In genomic region chr13:31196546-31196945, GRCm38 (mm10) we compare ENCODE assay signal across 23 mouse cellular contexts.
A peak's percentile ranks its signal among the peaks of the same experiment; 100 is the strongest.
DNase-seq lines count a peak whose midpoint lies in the region; ATAC-seq and TF ChIP-seq lines count a peak whose summit lies in the region.
"Had no signal": no experiment of that assay in that cellular context is flagged by ENCODE, and none has a peak within 500 bp of the region (broad histone marks: within the 10 kb centered on the region; RNA-seq: fewer than 3 reads in every experiment).

No protein-coding gene starts in this region.

- H3K9me3 ChIP-seq in liver, postnatal 0 days (ENCODE audit: low read length) = no peaks in the 10 kb centered on the region
- no peaks in the 10 kb centered on the region for H3K9me3 ChIP-seq in liver, embryonic 16.5 days (replicated peaks; ENCODE audit: control insufficient read depth, low read length)
- H3K9me3 ChIP-seq in liver, embryonic 12.5 days (replicated peaks) = no peaks in the 10 kb centered on the region
- H3K9me3 ChIP-seq: G1E had no signal

- 0 out of 2 replicates have a peak, but pooled peaks have one; percentile 17 for ATAC-seq in cerebellum, adult (ENCODE audit: insufficient number of reproducible peaks, low FRiP score, low TSS enrichment)
- ATAC-seq in liver, postnatal 0 days = no peak
- ATAC-seq in liver, embryonic 16.5 days (ENCODE audit: low read depth) = peak; percentile 58; the same call in 1 of the 2 replicates
- ATAC-seq in liver, embryonic 12.5 days = no peak
- ATAC-seq: activated CD4-positive, CD25-positive, alpha-beta regulatory T cell, adult 4 months; CD4-positive, CD25-positive, alpha-beta regulatory T cell, adult 4 months; Patski had no signal

- H3K4me1 ChIP-seq in liver, adult 2 months (ENCODE audit: control insufficient read depth, insufficient read depth, low read length) = no peaks in the 10 kb centered on the region
- H3K4me1 ChIP-seq in liver, postnatal 0 days (ENCODE audit: insufficient read depth) = no peaks in the 10 kb centered on the region
- no peaks in the 10 kb centered on the region for H3K4me1 ChIP-seq in liver, embryonic 16.5 days (ENCODE audit: control insufficient read depth, low read depth, low read length)
- no peaks in the 10 kb centered on the region for H3K4me1 ChIP-seq in liver, embryonic 12.5 days

- no peak overlapping the region for H3K4me3 ChIP-seq in liver, adult 2 months (ENCODE audit: insufficient read depth, low read depth, low read length)
- no peak overlapping the region for H3K4me3 ChIP-seq in liver, postnatal 0 days (ENCODE audit: low read depth, low read length)
- no peak overlapping the region for H3K4me3 ChIP-seq in liver, embryonic 16.5 days (ENCODE audit: low read depth, low read length)
- no peak overlapping the region for H3K4me3 ChIP-seq in liver, embryonic 12.5 days

- H3K27me3 ChIP-seq in liver, adult 2 months (ENCODE audit: control insufficient read depth, insufficient read depth, low read length) = no peaks in the 10 kb centered on the region
- no peaks in the 10 kb centered on the region for H3K27me3 ChIP-seq in liver, postnatal 0 days (ENCODE audit: insufficient read depth, low read length)
- no peaks in the 10 kb centered on the region for H3K27me3 ChIP-seq in liver, embryonic 16.5 days (ENCODE audit: control insufficient read depth, insufficient read depth, low read depth, low read length)
- no peaks in the 10 kb centered on the region for H3K27me3 ChIP-seq in liver, embryonic 12.5 days (replicated peaks)
- H3K27me3 ChIP-seq: CH12.LX, Patski had no signal

- no peak overlapping the region for H3K4me2 ChIP-seq in liver, postnatal 0 days (ENCODE audit: low read depth, low read length)
- no peak overlapping the region for H3K4me2 ChIP-seq in liver, embryonic 16.5 days (ENCODE audit: low read depth, low read length)
- H3K4me2 ChIP-seq in liver, embryonic 12.5 days = no peak overlapping the region

- WGBS in liver, adult 2 months = 41% methylated on average over 2 of the region's 2 CpGs
- WGBS in liver, postnatal 0 days (ENCODE audit: insufficient replicate concordance) = 52% methylated on average over 2 of the region's 2 CpGs
- 34% methylated on average over 2 of the region's 2 CpGs for WGBS in liver, embryonic 16.5 days (ENCODE audit: insufficient replicate concordance)
- 40% methylated on average over 2 of the region's 2 CpGs for WGBS in liver, embryonic 12.5 days (ENCODE audit: insufficient replicate concordance)

- no peak for TF ChIP-seq CTCF in liver, adult 2 months (IDR thresholded peaks at IDR 0.05; ENCODE audit: low read depth, low read length)
- no peak for TF ChIP-seq CTCF in liver, postnatal 0 days (IDR thresholded peaks at IDR 0.05; ENCODE audit: low read depth)

- no peak for TF ChIP-seq POLR2A in liver, adult 2 months (IDR thresholded peaks at IDR 0.05; ENCODE audit: extremely low read depth, insufficient read depth, low read length)

- no peak overlapping the region for H3K27ac ChIP-seq in liver, adult 2 months (replicated peaks; ENCODE audit: insufficient read depth, low read depth, low read length)
- no peak overlapping the region for H3K27ac ChIP-seq in liver, postnatal 0 days (ENCODE audit: low read depth)
- H3K27ac ChIP-seq in liver, embryonic 16.5 days (ENCODE audit: low read length) = no peak overlapping the region
- H3K27ac ChIP-seq in liver, embryonic 12.5 days = no peak overlapping the region

- H3K36me3 ChIP-seq in liver, adult 2 months (ENCODE audit: control insufficient read depth, insufficient read depth, low read length) = no peaks in the 10 kb centered on the region
- H3K36me3 ChIP-seq in liver, postnatal 0 days (replicated peaks; ENCODE audit: insufficient read depth, low read length) = no peaks in the 10 kb centered on the region
- H3K36me3 ChIP-seq in liver, embryonic 16.5 days (ENCODE audit: control insufficient read depth, insufficient read depth) = no peaks in the 10 kb centered on the region
- no peaks in the 10 kb centered on the region for H3K36me3 ChIP-seq in liver, embryonic 12.5 days
- H3K36me3 ChIP-seq: G1E had no signal

- no peaks in the 10 kb centered on the region for H3K79me2 ChIP-seq in liver, adult 2 months (ENCODE audit: control insufficient read depth, insufficient read depth, low read length)

- H3K9ac ChIP-seq in liver, adult 2 months (ENCODE audit: low read depth, low read length) = no peak overlapping the region
- H3K9ac ChIP-seq in liver, postnatal 0 days (replicated peaks) = no peak overlapping the region
- H3K9ac ChIP-seq in liver, embryonic 16.5 days (ENCODE audit: low read depth, low read length) = no peak overlapping the region
- no peak overlapping the region for H3K9ac ChIP-seq in liver, embryonic 12.5 days

- TF ChIP-seq EP300 in liver, postnatal 0 days (IDR thresholded peaks at IDR 0.05; ENCODE audit: low read depth) = no peak

- no peak for DNase-seq in cerebellum, adult 11-12 months
- peak; percentile 73 for DNase-seq in liver, adult 2 months (ENCODE audit: extremely low read depth, low read depth, low spot score)
- no peak for DNase-seq in liver, postnatal 0 days
- peak; percentile 38 for DNase-seq in yolk sac, embryonic 10.5 days (ENCODE audit: low spot score)
- DNase-seq in right cerebral cortex, postnatal 10 days (ENCODE audit: low spot score in 2 of 2) = no peak
- DNase-seq: adrenal gland, adult 2 months; adrenal gland, adult 8-10 months; adrenal gland, postnatal 10 days; adrenal gland, postnatal 14 days; adrenal gland, postnatal 25 days; adrenal gland, postnatal 36 days; B cell, adult 2 months; cerebellum, adult 11 months; cerebellum, adult 18-20 months; cerebellum, adult 2 months had no signal

Comparison
In these comparisons a context has a peak if more than half of its experiments do, and no peak if none do; other contexts are left out.
1. ATAC-seq: peak in cerebellum, adult (single experiment) and liver, embryonic 16.5 days (single experiment); none in liver, postnatal 0 days (single experiment) and liver, embryonic 12.5 days (single experiment).
2. DNase-seq: peak in liver, adult 2 months (single experiment) and yolk sac, embryonic 10.5 days (single experiment); none in cerebellum, adult 11-12 months (single experiment), liver, postnatal 0 days (single experiment) and right cerebral cortex, postnatal 10 days (0 of 2).